Mouse (Mus musculus) limb, embryonic 15.5 days (tissue): ENCODE data around the gene Gm20388. TPM values are rescaled to one million over a fixed set of nuclear protein-coding genes. Genes with fewer than 3 reads are reported as not detected.

Experiments
- ATAC-seq: fragments of 200-750 bp; cut with Nextera tagmentation; 2 replicates; pipeline ENCODE4 v1.8.0; 2017; ENCODE audit warnings: low read depth, moderate TSS enrichment; ENCODE audit not compliant: insufficient number of reproducible peaks, low FRiP score, low TSS enrichment
- H3K27ac ChIP-seq: fragments of 300-500 bp; sonication (generic); 2 replicates; pipeline ENCODE4 v1.5.1; 2015; ENCODE audit warnings: moderate library complexity, mild to moderate bottlenecking, inconsistent platforms
- H3K27me3 ChIP-seq: fragments of 300-500 bp; sonication (generic); 2 replicates; pipeline ENCODE4 v1.6.1; 2015; ENCODE audit warnings: inconsistent platforms
- H3K36me3 ChIP-seq: fragments of 300-500 bp; sonication (generic); 2 replicates; pipeline ENCODE4 v1.6.1; 2015; ENCODE audit warnings: inconsistent platforms
- H3K4me1 ChIP-seq: fragments of 300-500 bp; sonication (generic); 2 replicates; pipeline ENCODE4 v1.6.1; 2015; ENCODE audit warnings: inconsistent platforms
- H3K4me2 ChIP-seq: fragments of 300-500 bp; sonication (generic); 2 replicates; pipeline ENCODE4 v1.6.1; 2015; ENCODE audit warnings: mild to moderate bottlenecking, inconsistent platforms
- H3K4me3 ChIP-seq: fragments of 300-500 bp; sonication (generic); 2 replicates; pipeline ENCODE4 v1.5.1; 2015; ENCODE audit warnings: mild to moderate bottlenecking, inconsistent platforms
- H3K9ac ChIP-seq: fragments of 300-500 bp; sonication (generic); 2 replicates; pipeline ENCODE4 v1.6.1; 2015; ENCODE audit warnings: inconsistent platforms
- H3K9me3 ChIP-seq: fragments of 300-500 bp; sonication (generic); 2 replicates; pipeline ENCODE4 v1.6.1; 2016; ENCODE audit warnings: inconsistent platforms
- WGBS: fragments of 180-500 bp; shearing (Covaris S2); methylation state at CpG from one replicate; pipeline ENCODE4 v1.1.7; 2015; 5-methylcytosine and 5-hydroxymethylcytosine counted together
- polyA plus RNA-seq: library from polyadenylated mRNA; unstranded; fragments of >200 nt; fragmentation: Nextera tagmentation; extraction: Ambion mirVana; gene quantifications from 2 replicates; pipeline ENCODE4 v1.2.1, GENCODE M21; 2015

Gene Gm20388
- polyA plus RNA-seq, 1 experiment from 2014 or later = 4.9 TPM

- peaks cover 23% of the 10 kb centered on the region; the same call in 1 of the 2 replicates for H3K4me1 ChIP-seq
- no peak overlapping the region for H3K4me2 ChIP-seq
- WGBS = 84% methylated on average over 1 of the region's 1 CpGs
- H3K4me3 ChIP-seq = no peak overlapping the region
- no peaks in the 10 kb centered on the region for H3K36me3 ChIP-seq
- H3K9ac ChIP-seq = no peak overlapping the region
- no peaks in the 10 kb centered on the region for H3K9me3 ChIP-seq
- no peak for ATAC-seq
- no peak overlapping the region for H3K27ac ChIP-seq
- H3K27me3 ChIP-seq = no peaks in the 10 kb centered on the region
Measured at GRCm38 (mm10) chr8:122935118-122935517, 3024.5 kb downstream of the Gm20388 start.

GRCm38 (mm10) chr8:122935912-122936311 lies 3025.3 kb downstream of the Gm20388 start:
- no peak for ATAC-seq
- Histone ChIP-seq H3K36me3 (no peaks in the 10 kb centered on the region), H3K4me3 (no peak overlapping the region), H3K9me3 (no peaks in the 10 kb centered on the region), H3K9ac (no peak overlapping the region), H3K4me1 (peaks cover 23% of the 10 kb centered on the region; the same call in 1 of the 2 replicates), H3K27ac (no peak overlapping the region), H3K4me2 (no peak overlapping the region), H3K27me3 (no peaks in the 10 kb centered on the region)
- WGBS = 85% methylated on average over 3 of the region's 3 CpGs

GRCm38 (mm10) chr8:122937545-122938053 lies 3027.0 kb downstream of the Gm20388 start:
- Histone ChIP-seq H3K4me3 (no peak overlapping the region), H3K9me3 (no peaks in the 10 kb centered on the region), H3K27me3 (no peaks in the 10 kb centered on the region), H3K27ac (0 out of 2 replicates have a peak overlapping the region, but pooled peaks have one; percentile 17), H3K4me2 (no peak overlapping the region), H3K36me3 (no peaks in the 10 kb centered on the region), H3K4me1 (peaks cover 11% of the 10 kb centered on the region; the same call in 1 of the 2 replicates), H3K9ac (no peak overlapping the region)
- no peak for ATAC-seq
- 84% methylated on average over 2 of the region's 2 CpGs for WGBS

- H3K36me3 ChIP-seq = no peaks in the 10 kb centered on the region
- no peaks in the 10 kb centered on the region for H3K9me3 ChIP-seq
- H3K27me3 ChIP-seq = no peaks in the 10 kb centered on the region
- H3K4me3 ChIP-seq = no peak overlapping the region
- H3K27ac ChIP-seq = no peak overlapping the region
- H3K4me2 ChIP-seq = no peak overlapping the region
- H3K4me1 ChIP-seq = peaks cover 8% of the 10 kb centered on the region; the same call in 1 of the 2 replicates
- H3K9ac ChIP-seq = no peak overlapping the region
- 51% methylated on average over 3 of the region's 3 CpGs for WGBS
- ATAC-seq = no peak
Measured at GRCm38 (mm10) chr8:122938170-122938569, 3027.5 kb downstream of the Gm20388 start.

- H3K4me2 ChIP-seq = no peak overlapping the region
- no peak for ATAC-seq
- no peaks in the 10 kb centered on the region for H3K36me3 ChIP-seq
- 53% methylated on average over 4 of the region's 4 CpGs for WGBS
- no peaks in the 10 kb centered on the region for H3K9me3 ChIP-seq
- no peaks in the 10 kb centered on the region for H3K27me3 ChIP-seq
- H3K9ac ChIP-seq = no peak overlapping the region
- H3K4me1 ChIP-seq = peaks cover 7% of the 10 kb centered on the region; the same call in 1 of the 2 replicates
- H3K27ac ChIP-seq = no peak overlapping the region
- no peak overlapping the region for H3K4me3 ChIP-seq
Measured at GRCm38 (mm10) chr8:122938591-122938990, 3027.9 kb downstream of the Gm20388 start.

GRCm38 (mm10) chr8:122942803-122943713 lies 3032.4 kb downstream of the Gm20388 start:
- no peak overlapping the region for H3K27ac ChIP-seq
- H3K4me2 ChIP-seq = no peak overlapping the region
- H3K27me3 ChIP-seq = no peaks in the 10 kb centered on the region
- H3K36me3 ChIP-seq = no peaks in the 10 kb centered on the region
- H3K4me1 ChIP-seq = peaks cover 5% of the 10 kb centered on the region; the same call in 1 of the 2 replicates
- no peak for ATAC-seq
- H3K9ac ChIP-seq = no peak overlapping the region
- H3K4me3 ChIP-seq = no peak overlapping the region
- WGBS = 80% methylated on average over 9 of the region's 9 CpGs
- H3K9me3 ChIP-seq = no peaks in the 10 kb centered on the region

- Histone ChIP-seq H3K9me3 (no peaks in the 10 kb centered on the region), H3K9ac (no peak overlapping the region), H3K4me3 (no peak overlapping the region), H3K27me3 (no peaks in the 10 kb centered on the region), H3K4me2 (no peak overlapping the region), H3K4me1 (peaks cover 12% of the 10 kb centered on the region), H3K36me3 (no peaks in the 10 kb centered on the region), H3K27ac (no peak overlapping the region)
- 84% methylated on average over 2 of the region's 2 CpGs for WGBS
- ATAC-seq = no peak
Measured at GRCm38 (mm10) chr8:122945775-122946174, 3035.1 kb downstream of the Gm20388 start.

GRCm38 (mm10) chr8:122949701-122950100 lies 3039.1 kb downstream of the Gm20388 start:
- Histone ChIP-seq H3K36me3 (no peaks in the 10 kb centered on the region), H3K4me2 (no peak overlapping the region), H3K4me1 (peaks cover 20% of the 10 kb centered on the region), H3K4me3 (no peak overlapping the region), H3K27ac (no peak overlapping the region), H3K9ac (no peak overlapping the region), H3K27me3 (no peaks in the 10 kb centered on the region), H3K9me3 (no peaks in the 10 kb centered on the region)
- no peak for ATAC-seq
- 69% methylated on average over 5 of the region's 5 CpGs for WGBS

GRCm38 (mm10) chr8:122951456-122951855 lies 3040.8 kb downstream of the Gm20388 start:
- Histone ChIP-seq H3K9ac (no peak overlapping the region), H3K4me2 (no peak overlapping the region), H3K4me1 (peaks cover 23% of the 10 kb centered on the region), H3K4me3 (no peak overlapping the region), H3K27me3 (no peaks in the 10 kb centered on the region), H3K9me3 (no peaks in the 10 kb centered on the region), H3K27ac (no peak overlapping the region), H3K36me3 (no peaks in the 10 kb centered on the region)
- ATAC-seq = no peak
- 81% methylated on average over 5 of the region's 5 CpGs for WGBS

- H3K9me3 ChIP-seq = no peaks in the 10 kb centered on the region
- no peaks in the 10 kb centered on the region for H3K27me3 ChIP-seq
- ATAC-seq = no peak
- H3K4me2 ChIP-seq = no peak overlapping the region
- no peak overlapping the region for H3K4me3 ChIP-seq
- H3K27ac ChIP-seq = no peak overlapping the region
- no peaks in the 10 kb centered on the region for H3K36me3 ChIP-seq
- H3K9ac ChIP-seq = no peak overlapping the region
- 82% methylated on average over 6 of the region's 6 CpGs for WGBS
- peaks cover 27% of the 10 kb centered on the region for H3K4me1 ChIP-seq
Measured at GRCm38 (mm10) chr8:122953028-122953427, 3042.4 kb downstream of the Gm20388 start.

GRCm38 (mm10) chr8:122954090-122954799 lies 3043.6 kb downstream of the Gm20388 start:
- no peaks in the 10 kb centered on the region for H3K27me3 ChIP-seq
- WGBS = 63% methylated on average over 3 of the region's 3 CpGs
- no peak overlapping the region for H3K9ac ChIP-seq
- no peaks in the 10 kb centered on the region for H3K36me3 ChIP-seq
- H3K4me1 ChIP-seq = peaks cover 26% of the 10 kb centered on the region
- no peak for ATAC-seq
- no peaks in the 10 kb centered on the region for H3K9me3 ChIP-seq
- no peak overlapping the region for H3K4me3 ChIP-seq
- no peak overlapping the region for H3K4me2 ChIP-seq
- H3K27ac ChIP-seq = no peak overlapping the region

GRCm38 (mm10) chr8:122955195-122955594 lies 3044.6 kb downstream of the Gm20388 start:
- Histone ChIP-seq H3K9ac (no peak overlapping the region), H3K9me3 (no peaks in the 10 kb centered on the region), H3K36me3 (no peaks in the 10 kb centered on the region), H3K4me2 (no peak overlapping the region), H3K27me3 (no peaks in the 10 kb centered on the region), H3K4me1 (peaks cover 18% of the 10 kb centered on the region), H3K4me3 (no peak overlapping the region), H3K27ac (no peak overlapping the region)
- ATAC-seq = no peak
